Mouse (Mus musculus) cerebellum, adult 2 months (tissue): ENCODE measurements around the gene Adgrf1.

ENCODE experiments used
- CTCF ChIP-seq: fragments of 200-500 bp; IDR thresholded peaks from 2 replicates; pipeline ENCODE4 v1.5.1; 2011; ENCODE audit warnings: low read depth, mild to moderate bottlenecking, control low read depth, low read length, moderate library complexity, borderline replicate concordance; ENCODE audit not compliant: insufficient read depth
- POLR2A ChIP-seq: fragments of 200-500 bp; IDR thresholded peaks from 2 replicates; pipeline ENCODE4 v1.6.1; 2011; ENCODE audit warnings: low read length, control low read depth, borderline replicate concordance; ENCODE audit not compliant: insufficient read depth

DNA sequence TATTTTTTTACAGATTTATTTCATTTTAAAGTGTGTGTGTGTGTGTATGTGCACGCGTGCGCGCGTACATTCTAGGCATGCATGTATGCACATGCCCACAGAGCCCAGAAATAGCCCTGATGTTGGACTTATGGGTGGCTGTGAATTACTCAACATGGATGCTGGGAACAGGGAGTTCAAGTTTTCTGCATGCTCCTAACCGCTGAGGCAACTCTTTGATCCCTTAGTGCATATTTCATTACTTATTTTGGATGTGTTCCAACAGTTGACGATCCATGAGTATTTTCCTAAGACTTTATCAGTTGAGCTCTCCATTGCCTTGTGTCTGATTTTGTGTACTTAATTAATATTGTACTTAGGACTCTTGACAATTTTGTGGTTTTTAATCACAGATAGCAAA, 29.4 kb downstream of the Adgrf1 start:
- TF ChIP-seq CTCF (no peak), POLR2A (no peak)
